Mouse (Mus musculus) liver, embryonic 14.5 days (tissue): ENCODE results near the gene Dclk2.

Experiments used
- CTCF ChIP-seq: IDR thresholded peaks from 2 replicates; pipeline ENCODE4 v1.5.1; 2016; ENCODE audit warnings: antibody characterized with exemption, low read depth, control low read depth
- EP300 ChIP-seq: IDR thresholded peaks from 2 replicates; pipeline ENCODE4 v1.6.1; 2016; ENCODE audit warnings: antibody characterized with exemption, low read depth

DNA sequence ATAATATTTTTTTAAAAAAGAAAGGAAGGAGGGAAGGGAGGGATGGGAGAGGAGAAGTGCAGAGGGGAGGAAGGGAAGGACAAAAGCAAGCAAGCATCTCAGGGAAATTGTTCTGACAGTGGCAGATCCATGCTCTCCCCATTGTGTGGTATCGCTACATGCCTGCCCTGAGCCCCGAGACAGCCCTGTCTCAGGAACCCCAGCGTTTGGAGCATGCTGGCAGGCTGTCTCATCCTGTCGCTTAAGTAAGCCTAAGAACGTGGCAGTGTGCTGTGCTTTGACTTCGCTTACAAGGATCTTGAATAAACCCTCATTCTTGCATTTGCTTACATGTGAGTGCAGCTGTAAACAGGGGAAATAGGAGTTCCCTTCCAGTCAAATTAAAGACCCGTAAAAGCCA is 170.0 kb downstream of the Dclk2 start:
- TF ChIP-seq EP300 (no peak), CTCF (no peak)
